ENCODE assay signal across 9 mouse cellular contexts in the genomic region with DNA sequence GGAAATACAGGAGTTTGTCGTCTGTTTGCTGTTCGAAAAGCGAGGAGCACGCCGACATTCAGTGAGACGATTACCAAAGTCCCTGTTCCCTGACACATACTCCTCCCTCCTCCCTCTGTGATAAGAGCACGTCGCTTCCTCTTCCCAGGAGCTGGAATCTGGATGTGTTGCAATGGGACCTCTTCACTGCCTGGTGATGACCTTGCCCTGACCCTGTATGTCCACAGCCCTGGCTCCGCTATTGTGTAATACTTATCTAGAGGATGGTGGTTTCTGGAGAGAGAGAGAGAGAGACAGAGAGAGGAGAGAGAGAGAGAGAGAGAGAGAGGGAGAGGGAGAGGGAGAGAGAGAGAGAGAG. TPM values are rescaled to one million over a fixed set of nuclear protein-coding genes. Genes with fewer than 3 reads are reported as not detected.
DNase-seq lines count a peak whose midpoint lies in the region; ATAC-seq lines count a peak whose summit lies in the region.
"Had no signal": no experiment of that assay in that cellular context is flagged by ENCODE, and none has a peak within 500 bp of the region (broad histone marks: within the 10 kb centered on the region; RNA-seq: fewer than 3 reads in every experiment).

No protein-coding gene starts in this region.

- H3K27ac ChIP-seq in forebrain, embryonic 16.5 days (ENCODE audit: low read length), result no peak overlapping the region; the same call in 1 of the 2 replicates

- no peaks in the 10 kb centered on the region for H3K9me3 ChIP-seq in forebrain, embryonic 16.5 days (ENCODE audit: control insufficient read depth, low read length)

- H3K4me1 ChIP-seq in forebrain, embryonic 16.5 days (replicated peaks; ENCODE audit: control insufficient read depth, insufficient read depth, low read length), result peaks cover 11% of the 10 kb centered on the region

- H3K27me3 ChIP-seq in forebrain, embryonic 16.5 days (replicated peaks; ENCODE audit: control insufficient read depth, insufficient read depth, low read length), result no peaks in the 10 kb centered on the region

- no peak overlapping the region for H3K9ac ChIP-seq in forebrain, embryonic 16.5 days (replicated peaks; ENCODE audit: low read depth, low read length)

- DNase-seq in gastrocnemius, adult 18-20 months (ENCODE audit: low spot score), result peak; percentile 37
- DNase-seq in gastrocnemius, postnatal 10 days, result no peak
- DNase-seq in kidney, postnatal 25 days, result peak; percentile 53 to 61
- DNase-seq in lung, postnatal 36 days, result peak; percentile 66
- no peak for DNase-seq in left cerebral cortex, postnatal 14 days (ENCODE audit: low spot score in 2 of 2)
- no peak for DNase-seq in gastrocnemius, postnatal 25 days

- intact Hi-C loops in left cerebral cortex, postnatal 14 days (cut with DNase I), result no loop called here

- no peaks in the 10 kb centered on the region for H3K36me3 ChIP-seq in forebrain, embryonic 16.5 days (ENCODE audit: control insufficient read depth, insufficient read depth)

- WGBS in forebrain, embryonic 16.5 days, result 78% methylated on average over 9 of the region's 9 CpGs

- H3K4me3 ChIP-seq in forebrain, embryonic 16.5 days (replicated peaks; ENCODE audit: low read length), result no peak overlapping the region

- no peak overlapping the region for H3K4me2 ChIP-seq in forebrain, embryonic 16.5 days (ENCODE audit: low read length)

- ATAC-seq in granulocyte monocyte progenitor cell, adult 5-6 weeks (replicated peaks; ENCODE audit: poor library complexity, severe bottlenecking), result peak; percentile 98
- no peak for ATAC-seq in forebrain, embryonic 16.5 days

RNA-seq across cellular contexts. Expression of gene Fam20a, which starts 16.0 kb away (rescaled TPM):
- total RNA-seq in gastrocnemius, adult 18-20 months (2021), result 1 to 10 TPM; 1.2 to 2.0 TPM
- total RNA-seq in gastrocnemius, postnatal 10 days (2021), result 1 to 10 TPM; 4.6 to 7.5 TPM
- not detected in 2 replicates for total RNA-seq in granulocyte monocyte progenitor cell, adult 5-6 weeks (2014; fragmentation: Nextera tagmentation)
- total RNA-seq in granulocyte monocyte progenitor cell, adult 5-6 weeks (2017), result not detected in 2 replicates
- 1.9 and 3.5 TPM in 2 replicates for polyA plus RNA-seq in forebrain, embryonic 16.5 days (2015; fragmentation: Nextera tagmentation; extraction: Ambion mirVana)
- 10 to 100 TPM; 17.1 to 19.1 TPM for total RNA-seq in left cerebral cortex, postnatal 14 days (2021)
- total RNA-seq in gastrocnemius, postnatal 25 days (2021), result 1 to 10 TPM; 2.1 to 3.0 TPM
- total RNA-seq: hematopoietic stem cell, adult 5-6 weeks had no signal

RNA-seq across cellular contexts. Expression of gene Prkar1a, which starts 56.8 kb away (rescaled TPM):
- total RNA-seq in gastrocnemius, adult 18-20 months (2021), result 100 to 1,000 TPM in 1 of 2 experiments, 10 to 100 TPM in 1; 96.1 to 120 TPM
- total RNA-seq in gastrocnemius, postnatal 10 days (2021), result 100 to 1,000 TPM; 246 to 270 TPM
- 91.7 and 101 TPM in 2 replicates for total RNA-seq in granulocyte monocyte progenitor cell, adult 5-6 weeks (2014; fragmentation: Nextera tagmentation)
- 77.3 and 83.9 TPM in 2 replicates for total RNA-seq in granulocyte monocyte progenitor cell, adult 5-6 weeks (2017)
- 521 and 535 TPM in 2 replicates for polyA plus RNA-seq in forebrain, embryonic 16.5 days (2015; fragmentation: Nextera tagmentation; extraction: Ambion mirVana)
- total RNA-seq in left cerebral cortex, postnatal 14 days (2021), result 100 to 1,000 TPM; 470 to 506 TPM
- total RNA-seq in gastrocnemius, postnatal 25 days (2021), result 100 to 1,000 TPM; 136 to 142 TPM

Comparison
In these comparisons a context has a peak if more than half of its experiments do, and no peak if none do; other contexts are left out.
1. DNase-seq: peak in gastrocnemius, adult 18-20 months (single experiment), kidney, postnatal 25 days (2 of 2) and lung, postnatal 36 days (single experiment); none in gastrocnemius, postnatal 10 days (single experiment), left cerebral cortex, postnatal 14 days (0 of 2) and gastrocnemius, postnatal 25 days (single experiment).